Mouse (Mus musculus): ENCODE measurements around the gene Ccdc12.
A peak's percentile ranks its signal among the peaks of the same experiment; 100 is the strongest.

The Ccdc12 gene

GRCm38 (mm10) chr9:110743456-110744323 lies 87.4 kb downstream of the Ccdc12 start:
- no peak for DNase-seq (ENCODE audit: low spot score)

GRCm38 (mm10) chr9:110745752-110746151 lies 89.4 kb downstream of the Ccdc12 start:
- no peak for DNase-seq (ENCODE audit: low spot score)

GRCm38 (mm10) chr9:110746238-110746637 lies 89.9 kb downstream of the Ccdc12 start:
- no peak for DNase-seq (ENCODE audit: low spot score)

- no peak for DNase-seq (ENCODE audit: low spot score)
Measured at GRCm38 (mm10) chr9:110746961-110747360, 90.7 kb downstream of the Ccdc12 start, which contains the start of gene Pth1r. Gene Pth1r (minus strand): TSS chr9:110747145.

GRCm38 (mm10) chr9:110748451-110748850 lies 92.1 kb downstream of the Ccdc12 start:
- no peak for DNase-seq (ENCODE audit: low spot score)

- DNase-seq (ENCODE audit: low spot score), result no peak
Measured at GRCm38 (mm10) chr9:110750404-110751187, 94.3 kb downstream of the Ccdc12 start.

- no peak for DNase-seq (ENCODE audit: low spot score)
Measured at GRCm38 (mm10) chr9:110751412-110751811, 95.1 kb downstream of the Ccdc12 start.

- DNase-seq (ENCODE audit: low spot score), result no peak
Measured at GRCm38 (mm10) chr9:110752917-110753435, 96.7 kb downstream of the Ccdc12 start.

- DNase-seq (ENCODE audit: low spot score), result no peak
Measured at GRCm38 (mm10) chr9:110753773-110754172, 97.5 kb downstream of the Ccdc12 start.

GRCm38 (mm10) chr9:110757816-110758215 lies 101.5 kb downstream of the Ccdc12 start:
- no peak for DNase-seq (ENCODE audit: low spot score)

GRCm38 (mm10) chr9:110758605-110759004 lies 102.3 kb downstream of the Ccdc12 start:
- peak; percentile 72 for DNase-seq (ENCODE audit: low spot score)

GRCm38 (mm10) chr9:110759265-110759664 lies 103.0 kb downstream of the Ccdc12 start:
- DNase-seq (ENCODE audit: low spot score), result no peak

GRCm38 (mm10) chr9:110760886-110761285 lies 104.6 kb downstream of the Ccdc12 start:
- no peak for DNase-seq (ENCODE audit: low spot score)

Measured in ovary, postnatal 10 days (tissue).